Mouse (Mus musculus) heart, embryonic 13.5 days (tissue): ENCODE measurements at regions not wholly inside any gene's neighbourhood (a gene's known extent, or its start where the extent isn't known, plus 50 kb on each side); places are given as distances from the start of the nearest gene placed in this dataset.

Source experiments
- ATAC-seq: fragments of 200-750 bp; cut with Nextera tagmentation; 2 replicates; pipeline ENCODE4 v1.8.0; 2017; ENCODE audit warnings: moderate TSS enrichment; ENCODE audit not compliant: insufficient number of reproducible peaks, low FRiP score, low TSS enrichment; ENCODE audit errors: extremely low read depth
- H3K27ac ChIP-seq: fragments of 300-500 bp; sonication (generic); replicated peaks from 2 replicates; pipeline ENCODE4 v1.5.1; 2015; ENCODE audit warnings: moderate library complexity, mild to moderate bottlenecking, inconsistent platforms
- H3K27me3 ChIP-seq: fragments of 300-500 bp; sonication (generic); replicated peaks from 2 replicates; pipeline ENCODE4 v1.6.1; 2015; ENCODE audit warnings: mild to moderate bottlenecking, inconsistent platforms
- H3K36me3 ChIP-seq: fragments of 300-500 bp; sonication (generic); 2 replicates; pipeline ENCODE4 v1.6.1; 2015; ENCODE audit warnings: mild to moderate bottlenecking, inconsistent platforms
- H3K4me1 ChIP-seq: fragments of 300-500 bp; sonication (generic); 2 replicates; pipeline ENCODE4 v1.6.1; 2015; ENCODE audit warnings: inconsistent platforms
- H3K4me2 ChIP-seq: fragments of 300-500 bp; sonication (generic); 2 replicates; pipeline ENCODE4 v1.6.1; 2015; ENCODE audit warnings: inconsistent platforms, mild to moderate bottlenecking, moderate library complexity
- H3K4me3 ChIP-seq: fragments of 300-500 bp; sonication (generic); 2 replicates; pipeline ENCODE4 v1.5.1; 2015; ENCODE audit warnings: moderate library complexity, mild to moderate bottlenecking, inconsistent platforms
- H3K9ac ChIP-seq: fragments of 300-500 bp; sonication (generic); 2 replicates; pipeline ENCODE4 v1.6.1; 2015; ENCODE audit warnings: inconsistent platforms, mild to moderate bottlenecking, moderate library complexity
- H3K9me3 ChIP-seq: fragments of 300-500 bp; sonication (generic); 2 replicates; pipeline ENCODE4 v1.6.1; 2016; ENCODE audit warnings: inconsistent platforms
- WGBS: fragments of 180-500 bp; shearing (Covaris S2); methylation state at CpG from one replicate; pipeline ENCODE4 v1.1.7; 2015; ENCODE audit warnings: mixed read lengths; 5-methylcytosine and 5-hydroxymethylcytosine counted together

DNA sequence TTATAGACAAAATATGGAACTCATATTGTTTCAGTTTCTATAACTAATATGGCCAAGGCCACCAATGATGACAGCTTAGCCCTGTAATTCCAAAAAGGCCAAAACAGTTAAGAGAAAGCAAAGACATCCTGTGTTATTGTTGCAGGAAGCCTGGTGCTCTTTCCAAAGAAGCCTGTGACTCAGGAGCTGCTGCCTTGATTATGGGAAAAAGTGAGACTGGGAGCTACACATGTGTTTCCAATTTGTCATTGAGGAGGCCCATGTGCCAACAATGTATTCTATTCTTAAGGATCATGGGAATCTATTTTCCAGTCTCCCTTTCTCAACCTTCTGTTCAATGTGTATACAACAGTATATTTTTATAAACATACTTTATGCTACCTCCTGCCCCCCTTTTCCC lies 123.3 kb downstream of the Kcne4 start:
- Histone ChIP-seq H3K36me3 (no peaks in the 10 kb centered on the region), H3K27ac (no peak overlapping the region), H3K4me3 (no peak overlapping the region), H3K9me3 (no peaks in the 10 kb centered on the region), H3K27me3 (no peaks in the 10 kb centered on the region), H3K4me1 (no peaks in the 10 kb centered on the region), H3K4me2 (no peak overlapping the region), H3K9ac (no peak overlapping the region)
- no peak for ATAC-seq

GRCm38 (mm10) chr1:78945588-78945987 lies 129.0 kb downstream of the Kcne4 start:
- WGBS = 83% methylated on average over 2 of the region's 2 CpGs
- ATAC-seq = no peak

GRCm38 (mm10) chr1:78980051-78980450 lies 163.5 kb downstream of the Kcne4 start:
- no peaks in the 10 kb centered on the region for H3K4me1 ChIP-seq
- no peaks in the 10 kb centered on the region for H3K36me3 ChIP-seq
- no peaks in the 10 kb centered on the region for H3K27me3 ChIP-seq
- H3K9ac ChIP-seq = no peak overlapping the region
- H3K27ac ChIP-seq = no peak overlapping the region
- H3K4me3 ChIP-seq = no peak overlapping the region
- 73% methylated on average over 4 of the region's 4 CpGs for WGBS
- no peak for ATAC-seq
- H3K4me2 ChIP-seq = no peak overlapping the region
- no peaks in the 10 kb centered on the region for H3K9me3 ChIP-seq

More at GRCm38 (mm10) chr1:78945588-78945987, 129.0 kb downstream of the Kcne4 start:
- H3K4me1 ChIP-seq = no peaks in the 10 kb centered on the region
- no peaks in the 10 kb centered on the region for H3K36me3 ChIP-seq
- H3K9me3 ChIP-seq = no peaks in the 10 kb centered on the region
- no peak overlapping the region for H3K4me2 ChIP-seq
- H3K27ac ChIP-seq = no peak overlapping the region
- H3K27me3 ChIP-seq = no peaks in the 10 kb centered on the region
- H3K4me3 ChIP-seq = no peak overlapping the region
- no peak overlapping the region for H3K9ac ChIP-seq
